8 mouse cellular contexts compared by ENCODE assay signal in genomic region chrX:75381699-75382098, GRCm38 (mm10). TPM values are rescaled to one million over a fixed set of nuclear protein-coding genes. Genes with fewer than 3 reads are reported as not detected.
A peak's percentile ranks its signal among the peaks of the same experiment; 100 is the strongest.
DNase-seq lines count a peak whose midpoint lies in the region; ATAC-seq and TF ChIP-seq lines count a peak whose summit lies in the region.

No protein-coding gene starts in this region.

- peak; percentile 10 for DNase-seq in liver, adult 2 months (ENCODE audit: extremely low read depth, low read depth, low spot score)
- no peak for DNase-seq in liver
- DNase-seq in embryonic facial prominence, embryonic 10.5 days (ENCODE audit: low spot score): no peak
- DNase-seq in hindbrain, postnatal 0 days (ENCODE audit: low spot score): no peak
- no peak for DNase-seq in right cerebral cortex, postnatal 25 days
- DNase-seq in adrenal gland, adult 2 months: no peak

- peaks cover 2% of the 10 kb centered on the region; the same call in 1 of the 2 replicates for H3K4me1 ChIP-seq in liver, adult 2 months (ENCODE audit: control insufficient read depth, insufficient read depth, low read length)
- H3K4me1 ChIP-seq in embryonic facial prominence, embryonic 10.5 days: no peaks in the 10 kb centered on the region
- H3K4me1 ChIP-seq in hindbrain, postnatal 0 days (ENCODE audit: insufficient read depth, low read length): no peaks in the 10 kb centered on the region
- H3K4me1 ChIP-seq in neural tube, embryonic 12.5 days: no peaks in the 10 kb centered on the region

- no peak for ATAC-seq in hindbrain, postnatal 0 days
- peak; percentile 44; the same call in 1 of the 2 replicates for ATAC-seq in neural tube, embryonic 12.5 days (ENCODE audit: low FRiP score, low read depth)
- no peak for ATAC-seq in frontal cortex, adult (ENCODE audit: low TSS enrichment)

- H3K9me3 ChIP-seq in embryonic facial prominence, embryonic 10.5 days: no peaks in the 10 kb centered on the region
- no peaks in the 10 kb centered on the region for H3K9me3 ChIP-seq in hindbrain, postnatal 0 days (ENCODE audit: low read length)
- H3K9me3 ChIP-seq in neural tube, embryonic 12.5 days: no peaks in the 10 kb centered on the region

- TF ChIP-seq CTCF in liver, adult 2 months (IDR thresholded peaks at IDR 0.05; ENCODE audit: low read depth, low read length): no peak
- TF ChIP-seq CTCF in hindbrain, postnatal 0 days (IDR thresholded peaks at IDR 0.05; ENCODE audit: low read depth): no peak

- WGBS in liver, adult 2 months: 54% methylated on average over 5 of the region's 5 CpGs
- WGBS in embryonic facial prominence, embryonic 10.5 days: 76% methylated on average over 5 of the region's 5 CpGs
- 67% methylated on average over 5 of the region's 5 CpGs for WGBS in hindbrain, postnatal 0 days
- 79% methylated on average over 5 of the region's 5 CpGs for WGBS in neural tube, embryonic 12.5 days

- TF ChIP-seq POLR2A in liver, adult 2 months (IDR thresholded peaks at IDR 0.05; ENCODE audit: extremely low read depth, insufficient read depth, low read length): no peak

- H3K4me3 ChIP-seq in liver, adult 2 months (ENCODE audit: insufficient read depth, low read depth, low read length): no peak overlapping the region
- peak overlapping the region; percentile 60 for H3K4me3 ChIP-seq in embryonic facial prominence, embryonic 10.5 days
- H3K4me3 ChIP-seq in hindbrain, postnatal 0 days (ENCODE audit: low read length): peak overlapping the region; percentile 51
- no peak overlapping the region; the same call in 1 of the 2 replicates for H3K4me3 ChIP-seq in neural tube, embryonic 12.5 days

- H3K27ac ChIP-seq in liver, adult 2 months (replicated peaks; ENCODE audit: insufficient read depth, low read depth, low read length): no peak overlapping the region
- H3K27ac ChIP-seq in embryonic facial prominence, embryonic 10.5 days (replicated peaks): peak overlapping the region; percentile 89; the same call in 1 of the 2 replicates
- H3K27ac ChIP-seq in hindbrain, postnatal 0 days: no peak overlapping the region
- H3K27ac ChIP-seq in neural tube, embryonic 12.5 days: no peak overlapping the region

- H3K27me3 ChIP-seq in liver, adult 2 months (ENCODE audit: control insufficient read depth, insufficient read depth, low read length): no peaks in the 10 kb centered on the region
- no peaks in the 10 kb centered on the region for H3K27me3 ChIP-seq in embryonic facial prominence, embryonic 10.5 days (replicated peaks; ENCODE audit: low read depth, poor library complexity, severe bottlenecking)
- no peaks in the 10 kb centered on the region for H3K27me3 ChIP-seq in hindbrain, postnatal 0 days (ENCODE audit: insufficient read depth, low read length)
- H3K27me3 ChIP-seq in neural tube, embryonic 12.5 days (replicated peaks): no peaks in the 10 kb centered on the region

- no peak overlapping the region for H3K9ac ChIP-seq in liver, adult 2 months (ENCODE audit: low read depth, low read length)
- peak overlapping the region; percentile 67 for H3K9ac ChIP-seq in hindbrain, postnatal 0 days (replicated peaks; ENCODE audit: low read length)
- no peak overlapping the region for H3K9ac ChIP-seq in neural tube, embryonic 12.5 days

- H3K4me2 ChIP-seq in hindbrain, postnatal 0 days (ENCODE audit: low read depth, low read length): peak overlapping the region; percentile 55
- peak overlapping the region; percentile 51; the same call in 1 of the 2 replicates for H3K4me2 ChIP-seq in neural tube, embryonic 12.5 days (replicated peaks)

- no peaks in the 10 kb centered on the region; the same call in 1 of the 2 replicates for H3K79me2 ChIP-seq in liver, adult 2 months (ENCODE audit: control insufficient read depth, insufficient read depth, low read length)

- H3K36me3 ChIP-seq in liver, adult 2 months (ENCODE audit: control insufficient read depth, insufficient read depth, low read length): no peaks in the 10 kb centered on the region
- H3K36me3 ChIP-seq in embryonic facial prominence, embryonic 10.5 days (replicated peaks): no peaks in the 10 kb centered on the region
- H3K36me3 ChIP-seq in hindbrain, postnatal 0 days (ENCODE audit: insufficient read depth, low read length): no peaks in the 10 kb centered on the region
- H3K36me3 ChIP-seq in neural tube, embryonic 12.5 days: no peaks in the 10 kb centered on the region

RNA-seq across cellular contexts. Expression of gene Fundc2, which starts 0.5 kb away (rescaled TPM):
- 5.6 and 6.8 TPM in 2 replicates for total RNA-seq in liver, adult 2 months (2014; rRNA removed)
- polyA plus RNA-seq in liver, adult 2 months (2012; rRNA removed): 1.1 and 1.2 TPM in 2 replicates
- 34.6 and 39.8 TPM in 2 replicates for polyA plus RNA-seq in embryonic facial prominence, embryonic 10.5 days (2016; fragmentation: Nextera tagmentation; extraction: Ambion mirVana)
- total RNA-seq in hindbrain, postnatal 0 days (2014; rRNA removed): 22.1 and 23.0 TPM in 2 replicates
- 34.2 and 36.4 TPM in 2 replicates for polyA plus RNA-seq in hindbrain, postnatal 0 days (2015; fragmentation: Nextera tagmentation; extraction: Ambion mirVana)
- 30.0 and 36.2 TPM in 2 replicates for polyA plus RNA-seq in neural tube, embryonic 12.5 days (2016; fragmentation: Nextera tagmentation; extraction: Ambion mirVana)
- 100 to 1,000 TPM in 1 of 2 experiments, 10 to 100 TPM in 1; 81.2 to 107 TPM for total RNA-seq in adrenal gland, adult 2 months (2021)
- polyA plus RNA-seq in adrenal gland, adult 2 months (2012; rRNA removed): 2.8 and 3.2 TPM in 2 replicates

RNA-seq across cellular contexts. Expression of gene F8, which starts 0.7 kb away (rescaled TPM):
- total RNA-seq in liver, adult 2 months (2014; rRNA removed): 21.3 and 32.5 TPM in 2 replicates
- polyA plus RNA-seq in liver, adult 2 months (2012; rRNA removed): 0.57 and 1.6 TPM in 2 replicates
- 1.7 and 2.1 TPM in 2 replicates for polyA plus RNA-seq in embryonic facial prominence, embryonic 10.5 days (2016; fragmentation: Nextera tagmentation; extraction: Ambion mirVana)
- total RNA-seq in hindbrain, postnatal 0 days (2014; rRNA removed): 0.75 and 4.4 TPM in 2 replicates
- polyA plus RNA-seq in hindbrain, postnatal 0 days (2015; fragmentation: Nextera tagmentation; extraction: Ambion mirVana): 1.4 and 1.9 TPM in 2 replicates
- polyA plus RNA-seq in neural tube, embryonic 12.5 days (2016; fragmentation: Nextera tagmentation; extraction: Ambion mirVana): 0.89 and 1.6 TPM in 2 replicates
- 10 to 100 TPM in 1 of 2 experiments, 1 to 10 TPM in 1; 6.9 to 11.3 TPM for total RNA-seq in adrenal gland, adult 2 months (2021)
- 0.43 and 0.56 TPM in 2 replicates for polyA plus RNA-seq in adrenal gland, adult 2 months (2012; rRNA removed)

RNA-seq across cellular contexts. Expression of gene Cmc4, which starts 34.7 kb away (rescaled TPM):
- total RNA-seq in liver, adult 2 months (2014; rRNA removed): 4.6 and 5.0 TPM in 2 replicates
- polyA plus RNA-seq in liver, adult 2 months (2012; rRNA removed): 2.2 and 2.9 TPM in 2 replicates
- polyA plus RNA-seq in embryonic facial prominence, embryonic 10.5 days (2016; fragmentation: Nextera tagmentation; extraction: Ambion mirVana): 14.8 and 17.4 TPM in 2 replicates
- total RNA-seq in hindbrain, postnatal 0 days (2014; rRNA removed): 3.5 and 5.6 TPM in 2 replicates
- polyA plus RNA-seq in hindbrain, postnatal 0 days (2015; fragmentation: Nextera tagmentation; extraction: Ambion mirVana): 25.7 and 28.2 TPM in 2 replicates
- 18.2 and 21.5 TPM in 2 replicates for polyA plus RNA-seq in neural tube, embryonic 12.5 days (2016; fragmentation: Nextera tagmentation; extraction: Ambion mirVana)
- 1 to 10 TPM; 8.7 to 9.1 TPM for total RNA-seq in adrenal gland, adult 2 months (2021)
- polyA plus RNA-seq in adrenal gland, adult 2 months (2012; rRNA removed): 3.0 and 3.6 TPM in 2 replicates

RNA-seq across cellular contexts. Expression of gene Mtcp1, which starts 34.7 kb away (rescaled TPM):
- 8.8 and 9.5 TPM in 2 replicates for total RNA-seq in liver, adult 2 months (2014; rRNA removed)
- polyA plus RNA-seq in liver, adult 2 months (2012; rRNA removed): 1.7 and 2.1 TPM in 2 replicates
- 9.4 and 10.0 TPM in 2 replicates for polyA plus RNA-seq in embryonic facial prominence, embryonic 10.5 days (2016; fragmentation: Nextera tagmentation; extraction: Ambion mirVana)
- total RNA-seq in hindbrain, postnatal 0 days (2014; rRNA removed): 4.6 and 6.8 TPM in 2 replicates
- 3.6 and 4.1 TPM in 2 replicates for polyA plus RNA-seq in hindbrain, postnatal 0 days (2015; fragmentation: Nextera tagmentation; extraction: Ambion mirVana)
- polyA plus RNA-seq in neural tube, embryonic 12.5 days (2016; fragmentation: Nextera tagmentation; extraction: Ambion mirVana): 8.6 and 9.6 TPM in 2 replicates
- 1 to 10 TPM; 6.3 to 9.3 TPM for total RNA-seq in adrenal gland, adult 2 months (2021)
- 3.6 and 3.7 TPM in 2 replicates for polyA plus RNA-seq in adrenal gland, adult 2 months (2012; rRNA removed)

RNA-seq across cellular contexts. Expression of gene Brcc3, which starts 34.7 kb away (rescaled TPM):
- 14.0 and 14.6 TPM in 2 replicates for total RNA-seq in liver, adult 2 months (2014; rRNA removed)
- 8.7 and 9.1 TPM in 2 replicates for polyA plus RNA-seq in liver, adult 2 months (2012; rRNA removed)
- polyA plus RNA-seq in embryonic facial prominence, embryonic 10.5 days (2016; fragmentation: Nextera tagmentation; extraction: Ambion mirVana): 79.3 and 83.0 TPM in 2 replicates
- 11.2 and 22.1 TPM in 2 replicates for total RNA-seq in hindbrain, postnatal 0 days (2014; rRNA removed)
- 35.1 and 42.2 TPM in 2 replicates for polyA plus RNA-seq in hindbrain, postnatal 0 days (2015; fragmentation: Nextera tagmentation; extraction: Ambion mirVana)
- 52.8 and 52.9 TPM in 2 replicates for polyA plus RNA-seq in neural tube, embryonic 12.5 days (2016; fragmentation: Nextera tagmentation; extraction: Ambion mirVana)
- total RNA-seq in adrenal gland, adult 2 months (2021): 10 to 100 TPM; 33.6 to 46.1 TPM
- polyA plus RNA-seq in adrenal gland, adult 2 months (2012; rRNA removed): 0.69 and 2.2 TPM in 2 replicates

Comparison
In these comparisons a context has a peak if more than half of its experiments do, and no peak if none do; other contexts are left out.
1. H3K4me3 ChIP-seq: peak in embryonic facial prominence, embryonic 10.5 days (single experiment) and hindbrain, postnatal 0 days (single experiment); none in liver, adult 2 months (single experiment) and neural tube, embryonic 12.5 days (single experiment).